Mouse (Mus musculus) MEL (cell line): ENCODE data around the gene She. TPM values are rescaled to one million over a fixed set of nuclear protein-coding genes. Genes with fewer than 3 reads are reported as not detected.

Experiments used
- DNase-seq: peaks from one replicate; pipeline ENCODE4 v3.0.0; 2011; ENCODE audit warnings: low read depth, low spot score
- H3K27ac ChIP-seq: 2 replicates; pipeline ENCODE4 v1.5.1; 2012; ENCODE audit warnings: low read depth, mild to moderate bottlenecking, control low read depth, low read length, moderate library complexity; ENCODE audit not compliant: control insufficient read depth
- H3K27me3 ChIP-seq, 2 experiments: fragments of 150-350 bp in 1 of 2; sonication (generic) in 1 of 2; 2 replicates each; pipeline ENCODE4 v1.6.1; 2012; ENCODE audit warnings: low read length in 2 of 2, mild to moderate bottlenecking in 2 of 2, improper control_type of control experiment in 1 of 2, moderate library complexity in 1 of 2; ENCODE audit not compliant: insufficient read depth in 2 of 2, control insufficient read depth in 1 of 2
- H3K36me3 ChIP-seq, 2 experiments: 2 replicates each; pipeline ENCODE4 v1.6.1; 2012 to 2014; ENCODE audit warnings: low read length in 2 of 2, improper control_type of control experiment in 1 of 2, inconsistent platforms in 1 of 2, mild to moderate bottlenecking in 1 of 2; ENCODE audit not compliant: insufficient read depth in 2 of 2, control insufficient read depth in 1 of 2
- H3K4me1 ChIP-seq, 2 experiments: fragments of 150-350 bp in 1 of 2; sonication (generic) in 1 of 2; 2 replicates each; pipeline ENCODE4 v1.6.1; 2012; ENCODE audit warnings: low read length in 2 of 2, improper control_type of control experiment in 1 of 2, mild to moderate bottlenecking in 1 of 2; ENCODE audit not compliant: insufficient read depth in 2 of 2, control insufficient read depth in 1 of 2
- H3K4me3 ChIP-seq, 2 experiments: fragments of 150-350 bp in 1 of 2; sonication (generic) in 1 of 2; 2 replicates each; pipeline ENCODE4 v1.5.1; 2012; ENCODE audit warnings: low read depth in 2 of 2, low read length in 2 of 2, mild to moderate bottlenecking in 2 of 2, moderate library complexity in 2 of 2, control low read depth in 1 of 2, improper control_type of control experiment in 1 of 2; ENCODE audit not compliant: control insufficient read depth in 1 of 2, insufficient read depth in 1 of 2
- H3K79me2 ChIP-seq: 2 replicates; pipeline ENCODE4 v1.6.1; 2012; ENCODE audit warnings: mild to moderate bottlenecking, low read length, moderate library complexity; ENCODE audit not compliant: control insufficient read depth, poor library complexity, insufficient read depth
- H3K9ac ChIP-seq: 2 replicates; pipeline ENCODE4 v1.6.1; 2012; ENCODE audit warnings: low read depth, mild to moderate bottlenecking, control low read depth, low read length, moderate library complexity; ENCODE audit not compliant: control insufficient read depth, poor library complexity, severe bottlenecking
- H3K9me3 ChIP-seq: fragments of 150-350 bp; sonication (generic); replicated peaks from 2 replicates; pipeline ENCODE4 v1.6.1; 2012; ENCODE audit warnings: mild to moderate bottlenecking, low read length, improper control_type of control experiment, moderate library complexity; ENCODE audit not compliant: insufficient read depth
- BHLHE40 ChIP-seq: IDR thresholded peaks from 2 replicates; pipeline ENCODE4 v1.6.1; 2012; ENCODE audit warnings: low read depth, mild to moderate bottlenecking, inconsistent platforms, low read length, improper control_type of control experiment, borderline replicate concordance
- CHD1 ChIP-seq: IDR thresholded peaks from 2 replicates; pipeline ENCODE4 v1.6.1; 2012; ENCODE audit warnings: low read depth, mild to moderate bottlenecking, inconsistent platforms, low read length, improper control_type of control experiment
- CHD2 ChIP-seq: IDR thresholded peaks from 2 replicates; pipeline ENCODE4 v1.6.1; 2011; ENCODE audit warnings: low read length, improper control_type of control experiment
- ELF1 ChIP-seq: IDR thresholded peaks from 2 replicates; pipeline ENCODE4 v1.6.1; 2014; ENCODE audit warnings: low read depth, mild to moderate bottlenecking, inconsistent platforms, low read length, improper control_type of control experiment, moderate library complexity
- ETS1 ChIP-seq: IDR thresholded peaks from 2 replicates; pipeline ENCODE4 v1.6.1; 2012; ENCODE audit warnings: low read depth, mild to moderate bottlenecking, inconsistent platforms, low read length, improper control_type of control experiment, moderate library complexity
- GABPA ChIP-seq: IDR thresholded peaks from 2 replicates; pipeline ENCODE4 v1.6.1; 2012; ENCODE audit warnings: low read depth, mild to moderate bottlenecking, inconsistent platforms, low read length, improper control_type of control experiment, moderate library complexity
- HCFC1 ChIP-seq: IDR thresholded peaks from 2 replicates; pipeline ENCODE4 v1.6.1; 2012; ENCODE audit warnings: low read depth, mild to moderate bottlenecking, inconsistent platforms, low read length, improper control_type of control experiment, moderate library complexity
- MAFK ChIP-seq: IDR thresholded peaks from 2 replicates; pipeline ENCODE4 v1.6.1; 2011; ENCODE audit warnings: low read depth, mild to moderate bottlenecking, low read length, improper control_type of control experiment, borderline replicate concordance
- MAZ ChIP-seq: IDR thresholded peaks from 2 replicates; pipeline ENCODE4 v1.6.1; 2012; ENCODE audit warnings: low read depth, mild to moderate bottlenecking, inconsistent platforms, low read length, improper control_type of control experiment
- MXI1 ChIP-seq: IDR thresholded peaks from 2 replicates; pipeline ENCODE4 v1.6.1; 2011; ENCODE audit warnings: mild to moderate bottlenecking, low read depth, low read length, improper control_type of control experiment
- NELFE ChIP-seq: IDR thresholded peaks from 2 replicates; pipeline ENCODE4 v1.6.1; 2011; ENCODE audit warnings: low read depth, low read length, improper control_type of control experiment
- NRF1 ChIP-seq: IDR thresholded peaks from 2 replicates; pipeline ENCODE4 v1.6.1; 2014; ENCODE audit warnings: low read depth, mild to moderate bottlenecking, inconsistent platforms, low read length, improper control_type of control experiment, moderate library complexity; ENCODE audit not compliant: poor library complexity, insufficient read depth, severe bottlenecking
- POLR2A ChIP-seq, 2 experiments: IDR thresholded peaks; 2 replicates each; pipeline ENCODE4 v1.6.1; 2011 to 2012; ENCODE audit warnings: low read length in 2 of 2, mild to moderate bottlenecking in 2 of 2, control low read depth in 1 of 2, improper control_type of control experiment in 1 of 2, low read depth in 1 of 2, moderate library complexity in 1 of 2; ENCODE audit not compliant: control insufficient read depth in 1 of 2, insufficient read depth in 1 of 2, poor library complexity in 1 of 2
- POLR2AphosphoS5 ChIP-seq: IDR thresholded peaks from 2 replicates; pipeline ENCODE4 v1.6.1; 2012; ENCODE audit warnings: low read depth, borderline replicate concordance, mild to moderate bottlenecking, inconsistent platforms, low read length, moderate library complexity, mixed read lengths
- RAD21 ChIP-seq: IDR thresholded peaks from 2 replicates; pipeline ENCODE4 v1.6.1; 2011; ENCODE audit warnings: mild to moderate bottlenecking, low read depth, low read length, improper control_type of control experiment
- SIN3A ChIP-seq: IDR thresholded peaks from 2 replicates; pipeline ENCODE4 v1.6.1; 2012; ENCODE audit warnings: low read length, improper control_type of control experiment, inconsistent platforms
- SMC3 ChIP-seq: IDR thresholded peaks from 2 replicates; pipeline ENCODE4 v1.6.1; 2011; ENCODE audit warnings: low read depth, low read length, improper control_type of control experiment
- TAL1 ChIP-seq: IDR thresholded peaks from 2 replicates; pipeline ENCODE4 v1.6.1; 2012; ENCODE audit warnings: mild to moderate bottlenecking, inconsistent platforms, low read length, moderate library complexity, mixed read lengths
- TBP ChIP-seq: IDR thresholded peaks from 2 replicates; pipeline ENCODE4 v1.8.0; 2011; ENCODE audit warnings: low read depth, low read length, improper control_type of control experiment
- UBTF ChIP-seq: IDR thresholded peaks from 2 replicates; pipeline ENCODE4 v1.6.1; 2012; ENCODE audit warnings: low read depth, mild to moderate bottlenecking, inconsistent platforms, low read length, improper control_type of control experiment, moderate library complexity, borderline replicate concordance; ENCODE audit not compliant: insufficient read depth
- ZC3H11A ChIP-seq: IDR thresholded peaks from 2 replicates; pipeline ENCODE4 v1.6.1; 2012; ENCODE audit warnings: low read depth, mild to moderate bottlenecking, inconsistent platforms, low read length, improper control_type of control experiment
- ZKSCAN1 ChIP-seq: IDR thresholded peaks from 2 replicates; pipeline ENCODE4 v1.6.1; 2012; ENCODE audit warnings: low read depth, mild to moderate bottlenecking, inconsistent platforms, low read length, improper control_type of control experiment, moderate library complexity
- polyA plus RNA-seq, 2 experiments: library from polyadenylated mRNA; stranded (reverse) in 1 of 2; unstranded in 1 of 2; fragments of >175 nt in 1 of 2; fragments of >200 nt in 1 of 2; gene quantifications; 2 replicates each; pipeline versions ENCODE4 v1.2.1 to v1.2.4; 2012; ENCODE audit warnings: low replicate concordance in 2 of 2, low read depth in 1 of 2; ENCODE audit not compliant: insufficient read length in 2 of 2, insufficient read depth in 1 of 2, missing spikeins in 1 of 2
- total RNA-seq: library from RNA; depleted of rRNA; stranded (reverse); fragments of 300-350 nt; gene quantifications from 2 replicates; pipeline ENCODE4 v1.2.3, GENCODE M21; 2012

The She gene
- total and polyA plus RNA-seq, 3 experiments, result 3.3 to 3.5 TPM; not detected in 1

- H3K36me3 ChIP-seq, result peaks cover 0 to 35% of the 10 kb centered on the region in 2 experiments; a peak in 2 of 4 replicates
These were observed 36.5 kb downstream of the She start for GRCm38 (mm10) chr3:89867651-89868050.

GRCm38 (mm10) chr3:89868357-89868756 is 37.2 kb downstream of the She start:
- DNase-seq, result no peak
- no peak overlapping the region for H3K4me3 ChIP-seq
- H3K27ac ChIP-seq, result no peak overlapping the region
- H3K4me1 ChIP-seq, result peaks cover 11 to 40% of the 10 kb centered on the region in 2 experiments
- H3K9ac ChIP-seq, result no peak overlapping the region
- H3K27me3 ChIP-seq, result no peaks in the 10 kb centered on the region
- no peak for TF ChIP-seq ZKSCAN1
- TF ChIP-seq GABPA, result no peak
- no peak for TF ChIP-seq ELF1
- TF ChIP-seq NRF1, result no peak
- no peak for TF ChIP-seq UBTF
- no peak for TF ChIP-seq MAFK
- peaks cover 0 to 36% of the 10 kb centered on the region in 2 experiments; a peak in 2 of 4 replicates for H3K36me3 ChIP-seq
- no peaks in the 10 kb centered on the region for H3K9me3 ChIP-seq
- no peaks in the 10 kb centered on the region for H3K79me2 ChIP-seq

More at GRCm38 (mm10) chr3:89867651-89868050, 36.5 kb downstream of the She start:
- Histone ChIP-seq H3K27ac (no peak overlapping the region), H3K27me3 (no peaks in the 10 kb centered on the region), H3K9me3 (no peaks in the 10 kb centered on the region), H3K4me3 (no peak overlapping the region), H3K4me1 (peaks cover 11 to 39% of the 10 kb centered on the region in 2 experiments), H3K79me2 (no peaks in the 10 kb centered on the region), H3K9ac (no peak overlapping the region)
- DNase-seq, result no peak
- TF ChIP-seq SMC3, result no peak
- TF ChIP-seq POLR2A (IDR thresholded peaks at IDR 0.05; ENCODE audit: control insufficient read depth in 1 of 2, insufficient read depth in 1 of 2, low read depth in 1 of 2, low read length in 2 of 2, poor library complexity in 1 of 2), result no peak
- TF ChIP-seq ETS1, result no peak
- no peak for TF ChIP-seq HCFC1
- no peak for TF ChIP-seq CHD1
- no peak for TF ChIP-seq ZC3H11A
- no peak for TF ChIP-seq TAL1
- TF ChIP-seq ZKSCAN1, result no peak
- TF ChIP-seq RAD21, result no peak
- TF ChIP-seq POLR2AphosphoS5, result no peak
- no peak for TF ChIP-seq SIN3A
- no peak for TF ChIP-seq NELFE
- TF ChIP-seq MXI1, result no peak
- no peak for TF ChIP-seq MAZ
- no peak for TF ChIP-seq UBTF
- no peak for TF ChIP-seq TBP
- TF ChIP-seq NRF1, result no peak
- no peak for TF ChIP-seq BHLHE40
- TF ChIP-seq CHD2, result no peak
